Mouse (Mus musculus) heart, adult 10 weeks (tissue): Measurements from ENCODE around the gene Gm10477. TPM values are rescaled to one million over a fixed set of nuclear protein-coding genes. Genes with fewer than 3 reads are reported as not detected.

Experiments
- polyA plus RNA-seq: library from polyadenylated mRNA; stranded (reverse); fragments of 350-450 nt; fragmentation: Illumina TruSeq; extraction: RNeasy Lipid Tissue Mini Kit (QIAGEN cat#74804); gene quantifications from one replicate; pipeline ENCODE4 v1.2.3, GENCODE M21; 2014; ENCODE audit warnings: low read depth, low replicate concordance

Gm10477 gene
- not detected for polyA plus RNA-seq

GRCm38 (mm10) chrX:56524442-56524841 is at the start of gene Gm10477:
Gm10477 (plus strand) TSS chrX:56524742.

GRCm38 (mm10) chrX:56549506-56549905 is 25.0 kb downstream of the Gm10477 start, which contains the start of gene Gm648:
Gm648 (minus strand) TSS chrX:56549606.

Other genes with a start within 250 kb of the Gm10477 start
- 5.3 TPM for gene Zfp449, start 178.3 kb upstream of the Gm10477 start, polyA plus RNA-seq
- 0.37 TPM for gene Smim10l2a, start 150.2 kb upstream of the Gm10477 start, polyA plus RNA-seq
- gene Gm2174, start 76.8 kb upstream of the Gm10477 start, polyA plus RNA-seq = not detected
- gene Ints6l, start 69.9 kb upstream of the Gm10477 start, polyA plus RNA-seq = 21.3 TPM
- not detected for gene Gm648, start 24.9 kb downstream of the Gm10477 start, polyA plus RNA-seq
- 36.9 TPM for gene Mmgt1, start 73.3 kb downstream of the Gm10477 start, polyA plus RNA-seq
- 20.9 TPM for gene Slc9a6, start 85.0 kb downstream of the Gm10477 start, polyA plus RNA-seq
- gene Fhl1, start 207.0 kb downstream of the Gm10477 start, polyA plus RNA-seq = 139 TPM